Mouse (Mus musculus) forebrain, embryonic 16.5 days (tissue): ENCODE data around the gene Gng5. TPM values are rescaled to one million over a fixed set of nuclear protein-coding genes. Genes with fewer than 3 reads are reported as not detected.

Source experiments
- ATAC-seq: fragments of 200-750 bp; cut with Nextera tagmentation; 2 replicates; pipeline ENCODE4 v1.8.0; 2017; ENCODE audit warnings: mild to moderate bottlenecking, moderate library complexity
- H3K27ac ChIP-seq: fragments of 300-500 bp; sonication (generic); 2 replicates; pipeline ENCODE4 v1.5.1; 2014; ENCODE audit warnings: low read length, control low read depth
- H3K27me3 ChIP-seq: fragments of 300-500 bp; sonication (generic); replicated peaks from 2 replicates; pipeline ENCODE4 v1.6.1; 2014; ENCODE audit warnings: low read length; ENCODE audit not compliant: control insufficient read depth, insufficient read depth
- H3K36me3 ChIP-seq: fragments of 300-500 bp; sonication (generic); 2 replicates; pipeline ENCODE4 v1.6.1; 2014; ENCODE audit not compliant: control insufficient read depth, insufficient read depth
- H3K4me1 ChIP-seq: fragments of 300-500 bp; sonication (generic); replicated peaks from 2 replicates; pipeline ENCODE4 v1.6.1; 2014; ENCODE audit warnings: low read length; ENCODE audit not compliant: control insufficient read depth, insufficient read depth
- H3K4me2 ChIP-seq: fragments of 300-500 bp; sonication (generic); 2 replicates; pipeline ENCODE4 v1.6.1; 2014; ENCODE audit warnings: mild to moderate bottlenecking, low read length, control low read depth
- H3K4me3 ChIP-seq: fragments of 300-500 bp; sonication (generic); replicated peaks from 2 replicates; pipeline ENCODE4 v1.5.1; 2014; ENCODE audit warnings: mild to moderate bottlenecking, low read length, control low read depth
- H3K9ac ChIP-seq: fragments of 300-500 bp; sonication (generic); replicated peaks from 2 replicates; pipeline ENCODE4 v1.6.1; 2014; ENCODE audit warnings: low read depth, low read length, control low read depth
- H3K9me3 ChIP-seq: fragments of 300-500 bp; sonication (generic); 2 replicates; pipeline ENCODE4 v1.6.1; 2016; ENCODE audit warnings: low read length; ENCODE audit not compliant: control insufficient read depth
- WGBS: fragments of 180-500 bp; shearing (Covaris S2); extraction: QIAGEN DNeasy Blood & Tissue Kit; methylation state at CpG from one replicate; pipeline ENCODE4 v1.1.7; 2014; 5-methylcytosine and 5-hydroxymethylcytosine counted together
- polyA plus RNA-seq: library from polyadenylated mRNA; unstranded; fragments of >200 nt; fragmentation: Nextera tagmentation; extraction: Ambion mirVana; gene quantifications from 2 replicates; pipeline ENCODE4 v1.2.1, GENCODE M21; 2015

The Gng5 gene
- polyA plus RNA-seq: 318 and 371 TPM in 2 replicates

GRCm38 (mm10) chr3:146499431-146500002, at the start of gene Gng5, which contains the start of gene Spata1:
Gene Gng5, plus strand, starts transcription at chr3:146499807.
Gene Spata1, minus strand, starts transcription at chr3:146499753.
- Histone ChIP-seq H3K9me3 (no peaks in the 10 kb centered on the region), H3K9ac (peak within 1 kb of the TSS; percentile 78), H3K27me3 (no peaks in the 10 kb centered on the region), H3K4me3 (peak within 1 kb of the TSS; percentile 83), H3K27ac (peak within 1 kb of the TSS; percentile 48), H3K36me3 (peaks cover 5% of the 10 kb centered on the region), H3K4me1 (peaks cover 18% of the 10 kb centered on the region), H3K4me2 (peak within 1 kb of the TSS; percentile 73)
- WGBS: under 1% methylated on average over 52 of the region's 88 CpGs
- peak; percentile 90 for ATAC-seq

- WGBS: under 1% methylated on average over 29 of the region's 29 CpGs
- H3K36me3 ChIP-seq: 0 out of 2 replicates have a peak, but pooled peaks cover 3% of the 10 kb centered on the region
- H3K4me2 ChIP-seq: peak overlapping the region; percentile 56
- H3K4me1 ChIP-seq: no peaks in the 10 kb centered on the region; the same call in 1 of the 2 replicates
- 0 out of 2 replicates have a peak, but pooled peaks cover 3% of the 10 kb centered on the region for H3K9me3 ChIP-seq
- ATAC-seq: peak; percentile 99
- peak overlapping the region; percentile 57 for H3K4me3 ChIP-seq
- H3K27ac ChIP-seq: no peak overlapping the region
- H3K9ac ChIP-seq: peak overlapping the region; percentile 69
- H3K27me3 ChIP-seq: no peaks in the 10 kb centered on the region
Observed at GRCm38 (mm10) chr3:146450371-146450841, 49.2 kb upstream of the Gng5 start.

GRCm38 (mm10) chr3:146451375-146451774, 48.2 kb upstream of the Gng5 start:
- H3K36me3 ChIP-seq: no peaks in the 10 kb centered on the region
- H3K9me3 ChIP-seq: no peaks in the 10 kb centered on the region
- no peak overlapping the region for H3K9ac ChIP-seq
- WGBS: 81% methylated on average over 5 of the region's 5 CpGs
- H3K4me3 ChIP-seq: no peak overlapping the region
- H3K4me1 ChIP-seq: no peaks in the 10 kb centered on the region; the same call in 1 of the 2 replicates
- no peak overlapping the region for H3K4me2 ChIP-seq
- ATAC-seq: no peak
- no peak overlapping the region for H3K27ac ChIP-seq
- no peaks in the 10 kb centered on the region for H3K27me3 ChIP-seq

- 76% methylated on average over 2 of the region's 2 CpGs for WGBS
- Histone ChIP-seq H3K4me3 (no peak overlapping the region), H3K4me2 (no peak overlapping the region), H3K9ac (no peak overlapping the region), H3K27me3 (no peaks in the 10 kb centered on the region), H3K36me3 (no peaks in the 10 kb centered on the region), H3K4me1 (no peaks in the 10 kb centered on the region), H3K9me3 (no peaks in the 10 kb centered on the region), H3K27ac (no peak overlapping the region)
- ATAC-seq: no peak
Observed at GRCm38 (mm10) chr3:146462939-146463338, 36.7 kb upstream of the Gng5 start.

- Histone ChIP-seq H3K4me1 (no peaks in the 10 kb centered on the region), H3K36me3 (no peaks in the 10 kb centered on the region), H3K27me3 (no peaks in the 10 kb centered on the region), H3K4me3 (no peak overlapping the region), H3K27ac (no peak overlapping the region), H3K9me3 (no peaks in the 10 kb centered on the region), H3K4me2 (no peak overlapping the region), H3K9ac (no peak overlapping the region)
- WGBS: 83% methylated on average over 2 of the region's 2 CpGs
- no peak for ATAC-seq
Observed at GRCm38 (mm10) chr3:146469226-146469625, 30.4 kb upstream of the Gng5 start.

GRCm38 (mm10) chr3:146472657-146473056, 26.9 kb upstream of the Gng5 start:
- no peak overlapping the region for H3K9ac ChIP-seq
- H3K4me1 ChIP-seq: no peaks in the 10 kb centered on the region
- no peaks in the 10 kb centered on the region for H3K36me3 ChIP-seq
- no peak overlapping the region for H3K4me2 ChIP-seq
- H3K27ac ChIP-seq: no peak overlapping the region
- ATAC-seq: no peak
- no peaks in the 10 kb centered on the region for H3K27me3 ChIP-seq
- 62% methylated on average over 4 of the region's 4 CpGs for WGBS
- no peak overlapping the region for H3K4me3 ChIP-seq
- H3K9me3 ChIP-seq: no peaks in the 10 kb centered on the region

- H3K4me2 ChIP-seq: no peak overlapping the region
- H3K27me3 ChIP-seq: no peaks in the 10 kb centered on the region
- H3K4me1 ChIP-seq: no peaks in the 10 kb centered on the region
- H3K9me3 ChIP-seq: no peaks in the 10 kb centered on the region
- H3K9ac ChIP-seq: no peak overlapping the region
- H3K4me3 ChIP-seq: no peak overlapping the region
- no peak for ATAC-seq
- no peak overlapping the region for H3K27ac ChIP-seq
- no peaks in the 10 kb centered on the region for H3K36me3 ChIP-seq
Observed at GRCm38 (mm10) chr3:146473741-146474140, 25.9 kb upstream of the Gng5 start.

- Histone ChIP-seq H3K4me2 (no peak overlapping the region), H3K9me3 (no peaks in the 10 kb centered on the region), H3K4me3 (no peak overlapping the region), H3K27ac (no peak overlapping the region), H3K4me1 (no peaks in the 10 kb centered on the region), H3K36me3 (no peaks in the 10 kb centered on the region), H3K9ac (no peak overlapping the region), H3K27me3 (no peaks in the 10 kb centered on the region)
- ATAC-seq: no peak
- WGBS: 85% methylated on average over 3 of the region's 3 CpGs
Observed at GRCm38 (mm10) chr3:146474428-146474827, 25.2 kb upstream of the Gng5 start.

- no peak overlapping the region for H3K27ac ChIP-seq
- no peaks in the 10 kb centered on the region for H3K9me3 ChIP-seq
- H3K4me3 ChIP-seq: no peak overlapping the region
- H3K36me3 ChIP-seq: no peaks in the 10 kb centered on the region
- H3K9ac ChIP-seq: no peak overlapping the region
- ATAC-seq: no peak
- H3K4me1 ChIP-seq: no peaks in the 10 kb centered on the region
- H3K4me2 ChIP-seq: no peak overlapping the region
- WGBS: 72% methylated on average over 2 of the region's 2 CpGs
- no peaks in the 10 kb centered on the region for H3K27me3 ChIP-seq
Observed at GRCm38 (mm10) chr3:146482044-146482443, 17.6 kb upstream of the Gng5 start.
